Mouse (Mus musculus): ENCODE measurements around the gene Stat3. TPM values are rescaled to one million over a fixed set of nuclear protein-coding genes. Genes with fewer than 3 reads are reported as not detected.

The Stat3 gene
- polyA plus RNA-seq, 1 experiment from 2014 or later, result 28.5 TPM

DNA sequence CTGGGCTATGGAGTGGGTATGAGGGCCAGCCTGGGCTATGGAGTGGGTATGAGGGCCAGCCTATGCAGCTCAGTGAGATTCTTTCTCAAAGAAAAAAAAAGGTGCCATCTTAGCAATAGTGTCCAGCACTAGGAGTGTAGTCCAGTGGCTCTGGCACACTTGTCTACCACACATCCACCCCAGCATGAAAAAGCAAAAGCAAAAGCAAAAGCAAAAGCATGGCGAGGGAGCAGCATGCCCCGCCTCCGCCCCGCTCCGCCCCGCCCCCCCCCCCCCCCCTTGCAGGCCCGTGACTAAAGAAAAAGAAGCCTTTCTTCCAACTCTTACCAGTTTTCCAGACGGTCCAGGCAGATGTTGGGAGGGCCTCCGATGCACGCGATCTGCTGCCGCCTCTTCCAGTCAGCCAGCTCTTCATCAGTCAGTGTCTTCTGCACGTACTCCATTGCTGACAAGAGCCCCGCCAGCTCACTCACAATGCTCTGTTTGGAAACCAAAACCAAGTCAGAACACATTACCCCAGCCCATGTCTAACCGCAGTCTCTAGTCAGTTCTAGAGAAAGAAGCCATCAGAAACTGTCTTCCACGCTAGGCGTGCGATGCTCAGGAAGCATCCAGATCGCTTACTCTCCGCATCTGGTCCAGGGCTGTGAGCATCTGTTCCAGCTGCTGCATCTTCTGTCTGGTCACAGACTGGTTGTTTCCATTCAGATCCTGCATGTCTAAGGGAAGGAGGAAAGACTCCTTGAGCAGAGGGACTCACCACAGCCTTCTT lies 34.6 kb downstream of the Stat3 start:
- Histone ChIP-seq H3K36me3 (peaks cover 83% of the 10 kb centered on the region), H3K4me3 (replicated peaks) (no peak overlapping the region), H3K9me3 (replicated peaks) (no peaks in the 10 kb centered on the region), H3K27me3 (no peaks in the 10 kb centered on the region), H3K9ac (no peak overlapping the region), H3K4me1 (replicated peaks) (peaks cover 33% of the 10 kb centered on the region), H3K27ac (no peak overlapping the region), H3K4me2 (no peak overlapping the region)
- DNase-seq (no peak), ATAC-seq (ENCODE audit: low read depth) (no peak)
- 81% methylated on average over 17 of the region's 20 CpGs for WGBS (ENCODE audit: insufficient replicate concordance)

DNA sequence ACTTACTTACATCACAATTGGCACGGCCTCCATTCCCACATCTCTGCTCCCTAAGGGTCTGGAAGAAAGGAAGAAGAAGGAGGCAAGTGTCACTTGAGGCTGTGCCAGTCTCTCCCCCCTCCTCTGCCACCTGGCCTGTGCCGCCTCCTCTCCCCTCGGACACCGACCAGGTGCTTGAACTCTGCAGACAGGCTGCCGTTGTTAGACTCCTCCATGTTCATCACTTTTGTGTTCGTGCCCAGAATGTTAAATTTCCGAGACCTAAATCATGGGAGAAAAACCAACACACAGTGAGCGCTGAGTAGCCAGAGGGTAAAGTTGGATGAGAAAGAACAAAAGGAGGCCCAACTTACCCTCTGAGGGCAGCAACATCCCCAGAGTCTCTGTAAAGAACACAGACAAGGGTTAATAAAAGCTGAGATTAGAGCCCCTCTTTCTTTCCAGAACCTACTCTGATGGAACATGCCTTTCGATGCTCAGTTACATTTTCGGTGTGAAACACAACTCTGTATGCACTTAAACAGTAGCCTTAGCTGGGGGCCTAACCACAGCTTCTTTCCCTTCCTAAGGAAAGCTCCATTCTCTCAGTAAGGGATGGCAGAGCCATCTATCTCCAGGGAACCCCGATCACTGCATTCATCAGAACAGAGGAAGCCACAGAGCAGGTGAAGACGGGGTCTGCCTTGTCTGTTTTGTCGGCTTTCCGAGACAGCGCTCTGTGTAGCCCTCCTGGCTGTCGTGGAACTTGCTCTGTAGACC lies 40.7 kb downstream of the Stat3 start:
- ATAC-seq (ENCODE audit: low read depth) (no peak), DNase-seq (no peak)
- Histone ChIP-seq H3K4me1 (replicated peaks) (peaks cover 7% of the 10 kb centered on the region), H3K9me3 (replicated peaks) (no peaks in the 10 kb centered on the region), H3K4me3 (replicated peaks) (no peak overlapping the region), H3K36me3 (peaks cover 72% of the 10 kb centered on the region), H3K4me2 (no peak overlapping the region), H3K27me3 (no peaks in the 10 kb centered on the region), H3K27ac (no peak overlapping the region), H3K9ac (no peak overlapping the region)
- WGBS (ENCODE audit: insufficient replicate concordance), result 85% methylated on average over 16 of the region's 16 CpGs

DNA sequence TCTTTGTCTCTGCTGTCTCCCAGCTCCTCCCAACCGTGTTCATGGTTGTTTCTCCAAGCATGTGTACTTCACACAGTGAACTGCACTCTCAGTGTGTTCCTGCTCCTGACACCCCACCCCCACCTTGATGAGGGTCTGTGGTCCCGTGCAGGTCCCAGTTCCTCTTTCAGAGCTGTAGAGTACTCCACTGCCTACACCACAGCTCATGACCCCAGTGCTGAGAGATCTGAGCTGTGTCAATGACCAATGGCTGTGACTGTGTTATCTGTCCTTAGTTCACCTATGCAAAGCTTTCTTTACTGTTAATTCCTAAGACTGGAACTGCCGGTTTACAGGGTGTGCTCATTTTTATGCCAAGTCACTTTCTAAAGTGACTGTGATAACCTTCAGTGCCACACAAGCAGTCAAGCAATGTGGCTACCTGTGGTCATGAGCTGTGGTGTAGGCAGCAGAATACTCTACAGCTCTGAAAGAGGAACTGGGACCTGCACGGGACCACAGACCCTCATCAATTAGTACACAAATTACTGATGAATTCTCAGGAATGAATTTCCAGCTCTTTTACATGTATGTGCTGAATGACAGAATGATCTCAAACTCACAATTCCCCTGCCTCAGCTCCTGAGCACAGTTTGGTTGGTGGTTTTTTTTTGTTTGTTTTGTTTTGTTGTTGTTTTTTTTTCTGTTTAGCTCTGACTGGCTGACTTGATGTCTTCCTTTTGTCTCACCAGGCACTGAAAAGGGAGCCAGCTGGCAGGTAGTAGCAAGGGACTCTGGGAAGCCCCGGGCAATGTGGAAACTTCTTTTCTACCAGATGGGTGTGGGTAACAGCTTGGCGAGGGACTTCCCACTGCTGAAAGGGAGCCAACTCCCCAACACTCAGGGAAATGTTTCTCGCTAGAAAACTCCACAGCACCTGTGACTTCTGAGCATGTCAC lies 41.8 kb downstream of the Stat3 start:
- no peak for DNase-seq
- Histone ChIP-seq H3K36me3 (peaks cover 69% of the 10 kb centered on the region), H3K27ac (0 out of 2 replicates have a peak overlapping the region, but pooled peaks have one; percentile 3), H3K4me1 (replicated peaks) (peaks cover 17% of the 10 kb centered on the region), H3K27me3 (no peaks in the 10 kb centered on the region), H3K9ac (no peak overlapping the region), H3K4me2 (no peak overlapping the region), H3K9me3 (replicated peaks) (no peaks in the 10 kb centered on the region), H3K4me3 (replicated peaks) (no peak overlapping the region)
- no peak for ATAC-seq (ENCODE audit: low read depth)
- 67% methylated on average over 7 of the region's 7 CpGs for WGBS (ENCODE audit: insufficient replicate concordance)

DNA sequence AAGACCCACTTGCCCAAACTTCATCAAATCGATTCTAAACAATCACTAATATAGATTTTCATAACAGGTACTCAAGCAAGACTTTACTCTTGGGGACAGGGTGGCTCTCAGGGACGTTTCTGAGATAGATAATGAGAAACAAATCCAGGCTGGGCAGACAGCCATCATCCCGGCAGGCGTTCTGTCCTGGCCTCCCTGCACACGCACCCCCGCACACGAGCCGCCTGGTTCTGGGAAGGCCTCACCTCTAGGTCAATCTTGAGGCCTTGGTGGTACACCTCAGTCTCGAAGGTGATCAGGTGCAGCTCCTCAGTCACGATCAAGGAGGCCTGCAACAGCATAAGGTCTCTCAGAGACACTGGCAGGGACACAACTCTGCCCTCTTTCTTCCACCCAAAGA lies 43.3 kb downstream of the Stat3 start:
- H3K4me3 ChIP-seq (replicated peaks), result no peak overlapping the region
- DNase-seq, result no peak
- H3K27ac ChIP-seq, result no peak overlapping the region
- H3K9me3 ChIP-seq (replicated peaks), result no peaks in the 10 kb centered on the region
- peaks cover 32% of the 10 kb centered on the region for H3K4me1 ChIP-seq (replicated peaks)
- 80% methylated on average over 10 of the region's 10 CpGs for WGBS (ENCODE audit: insufficient replicate concordance)
- ATAC-seq (ENCODE audit: low read depth), result no peak
- H3K4me2 ChIP-seq, result no peak overlapping the region
- H3K36me3 ChIP-seq, result peaks cover 63% of the 10 kb centered on the region
- H3K27me3 ChIP-seq, result no peaks in the 10 kb centered on the region
- no peak overlapping the region for H3K9ac ChIP-seq

DNA sequence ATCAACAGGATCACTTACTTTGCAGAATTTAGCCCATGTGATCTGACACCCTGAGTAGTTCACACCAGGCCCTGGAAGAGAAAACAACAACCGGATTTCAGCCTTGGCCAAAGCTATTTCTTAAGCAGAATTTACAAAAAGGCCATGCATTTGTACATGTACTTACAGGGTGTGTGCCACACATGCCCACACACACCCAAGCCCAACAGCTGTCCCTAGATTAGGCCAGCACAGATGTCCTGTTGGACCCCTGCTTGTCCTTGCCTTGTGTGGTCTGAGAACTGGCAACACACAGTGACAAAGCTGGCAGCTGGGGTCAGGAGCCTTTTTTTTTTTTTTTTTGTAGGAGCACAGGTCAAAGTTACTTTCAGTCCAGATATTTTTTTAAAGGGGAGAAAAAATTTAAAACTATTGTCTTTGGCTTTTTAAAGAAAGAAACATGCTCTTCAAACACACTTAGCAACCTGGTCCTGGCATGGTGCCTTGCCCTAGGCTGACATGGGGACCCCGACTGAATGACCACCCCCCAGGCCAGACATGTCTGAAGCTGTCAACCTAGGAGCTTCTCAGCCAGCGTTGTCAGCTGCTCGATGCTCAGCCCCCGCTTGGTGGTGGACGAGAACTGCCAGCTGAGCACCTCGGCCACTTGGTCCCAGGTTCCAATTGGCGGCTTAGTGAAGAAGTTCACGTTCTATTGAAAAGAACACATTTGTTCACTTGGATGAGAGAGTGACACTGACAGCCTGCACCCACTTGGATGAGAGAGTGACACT lies 45.0 kb downstream of the Stat3 start:
- no peak overlapping the region for H3K27ac ChIP-seq
- DNase-seq, result no peak
- H3K4me2 ChIP-seq, result peak overlapping the region; percentile 43
- ATAC-seq (ENCODE audit: low read depth), result no peak
- H3K9me3 ChIP-seq (replicated peaks), result no peaks in the 10 kb centered on the region
- H3K4me3 ChIP-seq (replicated peaks), result no peak overlapping the region
- WGBS (ENCODE audit: insufficient replicate concordance), result 73% methylated on average over 9 of the region's 9 CpGs
- peaks cover 70% of the 10 kb centered on the region for H3K36me3 ChIP-seq
- H3K27me3 ChIP-seq, result no peaks in the 10 kb centered on the region
- peaks cover 49% of the 10 kb centered on the region for H3K4me1 ChIP-seq (replicated peaks)
- peak overlapping the region; percentile 44 for H3K9ac ChIP-seq

DNA sequence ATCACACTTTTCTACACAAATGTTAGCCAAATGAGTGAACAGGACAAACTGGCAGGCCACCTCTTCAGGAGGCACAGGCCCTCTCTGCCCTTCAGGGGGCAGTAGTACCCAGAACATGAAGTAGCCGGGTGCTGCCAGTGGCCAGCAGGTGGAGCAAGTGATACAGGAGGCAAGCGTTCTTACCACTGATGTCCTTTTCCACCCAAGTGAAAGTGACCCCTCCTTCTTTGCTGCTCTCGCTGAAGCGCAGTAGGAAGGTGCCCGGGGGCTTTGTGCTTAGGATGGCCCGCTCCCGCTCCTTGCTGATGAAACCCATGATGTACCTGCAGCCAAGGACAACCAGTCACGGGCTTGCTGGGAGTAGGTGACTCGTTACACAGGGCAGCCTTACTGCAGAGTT lies 45.9 kb downstream of the Stat3 start:
- WGBS (ENCODE audit: insufficient replicate concordance), result 16% methylated on average over 9 of the region's 9 CpGs
- H3K9me3 ChIP-seq (replicated peaks), result no peaks in the 10 kb centered on the region
- H3K4me2 ChIP-seq, result peak overlapping the region; percentile 43
- DNase-seq (peak; percentile 86), ATAC-seq (ENCODE audit: low read depth) (peak; percentile 47)
- no peaks in the 10 kb centered on the region for H3K27me3 ChIP-seq
- H3K4me1 ChIP-seq (replicated peaks), result peaks cover 57% of the 10 kb centered on the region
- no peak overlapping the region for H3K4me3 ChIP-seq (replicated peaks)
- peak overlapping the region; percentile 44 for H3K9ac ChIP-seq
- H3K27ac ChIP-seq, result no peak overlapping the region; the same call in 1 of the 2 replicates
- peaks cover 70% of the 10 kb centered on the region for H3K36me3 ChIP-seq

DNA sequence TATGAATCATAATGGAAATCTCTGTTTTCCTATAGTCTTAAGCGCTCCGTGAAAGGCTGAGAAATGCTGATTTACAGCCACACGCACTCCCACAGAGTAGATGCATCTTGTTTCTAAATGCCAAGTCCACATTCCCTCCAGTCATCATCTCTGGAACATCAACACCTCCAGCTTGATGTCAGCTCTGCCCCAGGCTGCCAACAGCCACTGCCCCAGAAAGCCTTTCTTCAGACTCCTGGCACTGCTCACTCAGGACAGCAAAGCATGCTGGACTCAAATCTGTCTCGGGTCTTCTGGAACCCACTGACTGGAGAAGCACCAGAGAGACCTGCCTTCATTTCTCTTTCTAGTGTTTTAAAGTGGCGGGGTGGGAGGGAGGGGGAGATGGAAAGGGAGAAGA lies 46.9 kb downstream of the Stat3 start:
- DNase-seq (no peak), ATAC-seq (ENCODE audit: low read depth) (no peak)
- WGBS (ENCODE audit: insufficient replicate concordance), result 63% methylated on average over 5 of the region's 5 CpGs
- no peaks in the 10 kb centered on the region for H3K27me3 ChIP-seq
- peak overlapping the region; percentile 61; the same call in 1 of the 2 replicates for H3K4me2 ChIP-seq
- H3K4me3 ChIP-seq (replicated peaks), result no peak overlapping the region
- peaks cover 68% of the 10 kb centered on the region for H3K4me1 ChIP-seq (replicated peaks)
- peak overlapping the region; percentile 68; the same call in 1 of the 2 replicates for H3K9ac ChIP-seq
- H3K27ac ChIP-seq, result peak overlapping the region; percentile 94
- no peaks in the 10 kb centered on the region for H3K9me3 ChIP-seq (replicated peaks)
- H3K36me3 ChIP-seq, result peaks cover 63% of the 10 kb centered on the region

DNA sequence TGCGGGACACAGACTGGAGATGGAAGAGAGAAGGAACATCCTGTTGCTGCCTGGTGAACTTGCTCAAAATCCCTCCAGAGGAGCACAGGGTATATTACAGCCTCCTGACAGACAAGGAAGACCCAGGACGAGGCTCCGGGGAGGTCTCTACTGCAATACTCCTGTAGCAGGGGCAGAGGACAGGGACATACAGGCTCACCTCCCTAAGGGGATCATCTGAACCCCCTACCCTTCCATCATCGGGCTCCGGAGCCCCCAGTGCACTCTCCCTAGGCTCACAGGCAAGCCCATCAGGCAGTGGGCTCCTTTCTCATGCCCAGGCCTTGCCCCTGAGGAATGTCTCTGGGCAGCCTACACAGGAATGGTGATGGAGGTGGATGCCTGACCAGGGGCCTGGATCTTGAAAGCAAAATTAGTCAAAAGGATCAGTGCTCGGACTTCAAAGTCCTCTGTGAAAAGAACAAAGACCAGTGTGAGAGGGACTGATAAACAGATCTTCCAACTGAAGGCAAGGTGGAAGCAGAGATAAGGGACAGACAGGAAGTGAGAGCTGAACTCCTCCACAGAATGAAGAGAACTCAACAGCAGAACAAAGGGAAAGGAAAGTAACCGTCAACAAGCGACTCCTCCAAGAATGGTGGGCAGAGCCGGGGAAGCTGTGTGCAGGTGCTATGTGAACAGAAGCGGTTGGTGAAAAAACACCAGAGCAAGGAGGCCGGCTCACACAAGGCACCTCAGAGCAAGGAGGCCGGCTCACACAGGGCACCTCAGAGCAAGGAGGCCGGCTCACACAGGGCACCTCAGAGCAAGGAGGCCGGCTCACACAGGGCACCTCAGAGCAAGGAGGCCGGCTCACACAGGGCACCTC lies 47.9 kb downstream of the Stat3 start:
- peaks cover 66% of the 10 kb centered on the region for H3K36me3 ChIP-seq
- peak; percentile 74 for DNase-seq
- H3K27me3 ChIP-seq, result no peaks in the 10 kb centered on the region
- 21% methylated on average over 15 of the region's 15 CpGs for WGBS (ENCODE audit: insufficient replicate concordance)
- peak overlapping the region; percentile 22 for H3K4me3 ChIP-seq (replicated peaks)
- H3K9me3 ChIP-seq (replicated peaks), result no peaks in the 10 kb centered on the region
- peaks cover 77% of the 10 kb centered on the region for H3K4me1 ChIP-seq (replicated peaks)
- H3K9ac ChIP-seq, result peak overlapping the region; percentile 68
- ATAC-seq (ENCODE audit: low read depth), result peak; percentile 82
- H3K4me2 ChIP-seq, result peak overlapping the region; percentile 61
- peak overlapping the region; percentile 94 for H3K27ac ChIP-seq

DNA sequence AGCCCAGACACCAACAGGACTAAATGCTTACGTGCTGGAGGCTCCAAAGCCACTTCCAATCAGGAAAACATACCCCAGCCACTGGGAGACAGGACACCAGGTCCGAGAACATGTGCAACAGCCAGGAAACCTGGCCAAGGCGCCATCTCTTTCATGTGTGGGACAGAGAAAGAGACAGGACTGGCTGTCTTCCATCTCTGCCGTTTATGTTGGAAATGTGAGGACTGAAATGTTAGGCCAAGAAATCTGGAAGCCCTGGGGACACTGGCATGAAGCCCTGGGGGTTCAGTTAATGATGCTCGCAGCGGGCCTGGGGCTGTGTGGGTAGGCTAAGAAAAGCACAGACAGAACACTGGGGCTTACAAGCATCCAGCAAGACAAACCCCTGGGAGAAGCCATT lies 48.9 kb downstream of the Stat3 start:
- peak overlapping the region; percentile 68; the same call in 1 of the 2 replicates for H3K9ac ChIP-seq
- H3K27ac ChIP-seq, result peak overlapping the region; percentile 94
- 86% methylated on average over 6 of the region's 6 CpGs for WGBS (ENCODE audit: insufficient replicate concordance)
- H3K4me3 ChIP-seq (replicated peaks), result no peak overlapping the region
- H3K9me3 ChIP-seq (replicated peaks), result no peaks in the 10 kb centered on the region
- H3K27me3 ChIP-seq, result no peaks in the 10 kb centered on the region
- DNase-seq, result no peak
- peaks cover 58% of the 10 kb centered on the region for H3K36me3 ChIP-seq
- peaks cover 87% of the 10 kb centered on the region for H3K4me1 ChIP-seq (replicated peaks)
- H3K4me2 ChIP-seq, result no peak overlapping the region
- no peak for ATAC-seq (ENCODE audit: low read depth)

DNA sequence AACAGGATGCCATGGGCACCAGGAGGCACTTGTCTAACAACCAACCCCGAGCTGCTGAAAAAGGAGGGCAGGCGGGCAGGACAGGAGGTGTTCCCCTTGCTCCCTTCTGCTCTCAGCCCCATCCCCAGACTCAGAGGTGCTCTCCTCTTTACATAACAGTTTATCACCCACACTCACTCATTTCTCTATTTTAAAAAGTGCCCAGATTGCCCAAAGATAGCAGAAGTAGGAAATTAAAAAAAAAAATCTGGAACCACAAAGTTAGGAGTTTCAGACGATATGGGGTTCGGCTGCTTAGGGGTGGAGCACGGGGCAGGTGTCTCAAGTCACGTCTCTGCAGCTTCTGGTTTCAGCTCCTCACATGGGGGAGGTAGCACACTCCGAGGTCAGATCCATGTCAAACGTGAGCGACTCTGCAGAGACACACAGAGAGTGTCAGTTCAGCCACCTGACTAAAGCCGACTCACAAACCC lies 51.0 kb downstream of the Stat3 start:
- Histone ChIP-seq H3K4me3 (replicated peaks) (no peak overlapping the region), H3K27ac (peak overlapping the region; percentile 94), H3K4me2 (no peak overlapping the region), H3K4me1 (replicated peaks) (peaks cover 94% of the 10 kb centered on the region), H3K36me3 (peaks cover 63% of the 10 kb centered on the region), H3K27me3 (no peaks in the 10 kb centered on the region), H3K9me3 (replicated peaks) (no peaks in the 10 kb centered on the region), H3K9ac (no peak overlapping the region)
- DNase-seq (no peak), ATAC-seq (ENCODE audit: low read depth) (no peak)
- WGBS (ENCODE audit: insufficient replicate concordance), result 37% methylated on average over 10 of the region's 10 CpGs
